Mouse (Mus musculus) heart, embryonic 11.5 days (tissue): ENCODE measurements at regions not wholly inside any gene's neighbourhood (a gene's known extent, or its start where the extent isn't known, plus 50 kb on each side); places are given as distances from the start of the nearest gene placed in this dataset.

Source experiments
- ATAC-seq: fragments of 200-750 bp; cut with Nextera tagmentation; replicated peaks from 2 replicates; pipeline ENCODE4 v1.8.0; 2017; ENCODE audit warnings: moderate library complexity; ENCODE audit not compliant: insufficient number of reproducible peaks, low FRiP score, low TSS enrichment
- H3K27ac ChIP-seq: fragments of 300-500 bp; sonication (generic); 2 replicates; pipeline ENCODE4 v1.5.1; 2014; ENCODE audit warnings: mild to moderate bottlenecking, low read depth, low read length
- H3K27me3 ChIP-seq: fragments of 300-500 bp; sonication (generic); 2 replicates; pipeline ENCODE4 v1.6.1; 2014; ENCODE audit warnings: mild to moderate bottlenecking, low read length, mixed read lengths; ENCODE audit not compliant: control insufficient read depth, insufficient read depth
- H3K36me3 ChIP-seq: fragments of 300-500 bp; sonication (generic); 2 replicates; pipeline ENCODE4 v1.6.1; 2014; ENCODE audit warnings: mild to moderate bottlenecking, low read length, moderate library complexity, mixed read lengths; ENCODE audit not compliant: control insufficient read depth, insufficient read depth
- H3K4me1 ChIP-seq: fragments of 300-500 bp; sonication (generic); 2 replicates; pipeline ENCODE4 v1.6.1; 2014; ENCODE audit warnings: low read length; ENCODE audit not compliant: control insufficient read depth, insufficient read depth
- H3K4me2 ChIP-seq: fragments of 300-500 bp; sonication (generic); 2 replicates; pipeline ENCODE4 v1.6.1; 2014; ENCODE audit warnings: mild to moderate bottlenecking, moderate library complexity
- H3K4me3 ChIP-seq: fragments of 300-500 bp; sonication (generic); 2 replicates; pipeline ENCODE4 v1.5.1; 2014; ENCODE audit warnings: low read depth, low read length
- H3K9ac ChIP-seq: fragments of 300-500 bp; sonication (generic); 2 replicates; pipeline ENCODE4 v1.6.1; 2014; ENCODE audit warnings: mild to moderate bottlenecking, low read depth, low read length, moderate library complexity
- H3K9me3 ChIP-seq: fragments of 300-500 bp; sonication (generic); replicated peaks from 2 replicates; pipeline ENCODE4 v1.6.1; 2016; ENCODE audit warnings: low read length; ENCODE audit not compliant: control insufficient read depth
- WGBS: fragments of 180-500 bp; shearing (Covaris S2); extraction: QIAGEN DNeasy Blood & Tissue Kit; methylation state at CpG from one replicate; pipeline ENCODE4 v1.1.7; 2014; ENCODE audit not compliant: insufficient replicate concordance; 5-methylcytosine and 5-hydroxymethylcytosine counted together

GRCm38 (mm10) chr7:74734941-74735340 is 180.4 kb upstream of the Slco3a1 start:
- H3K4me1 ChIP-seq = no peaks in the 10 kb centered on the region
- no peak overlapping the region for H3K4me3 ChIP-seq
- H3K36me3 ChIP-seq = no peaks in the 10 kb centered on the region
- WGBS = 79% methylated on average over 6 of the region's 6 CpGs
- H3K4me2 ChIP-seq = no peak overlapping the region
- ATAC-seq = no peak
- H3K9me3 ChIP-seq = no peaks in the 10 kb centered on the region
- no peaks in the 10 kb centered on the region for H3K27me3 ChIP-seq
- no peak overlapping the region for H3K9ac ChIP-seq
- H3K27ac ChIP-seq = no peak overlapping the region

GRCm38 (mm10) chr7:74726324-74726991 is 171.9 kb upstream of the Slco3a1 start:
- WGBS = 51% methylated on average over 8 of the region's 8 CpGs
- no peaks in the 10 kb centered on the region for H3K27me3 ChIP-seq
- no peaks in the 10 kb centered on the region for H3K36me3 ChIP-seq
- no peak overlapping the region for H3K27ac ChIP-seq
- no peak for ATAC-seq
- H3K9ac ChIP-seq = no peak overlapping the region
- H3K4me3 ChIP-seq = no peak overlapping the region
- H3K4me2 ChIP-seq = no peak overlapping the region
- no peaks in the 10 kb centered on the region for H3K9me3 ChIP-seq
- no peaks in the 10 kb centered on the region for H3K4me1 ChIP-seq

- H3K27me3 ChIP-seq = no peaks in the 10 kb centered on the region
- H3K27ac ChIP-seq = no peak overlapping the region
- no peak overlapping the region for H3K4me2 ChIP-seq
- H3K9ac ChIP-seq = no peak overlapping the region
- WGBS = 92% methylated on average over 14 of the region's 14 CpGs
- no peaks in the 10 kb centered on the region for H3K36me3 ChIP-seq
- H3K4me1 ChIP-seq = no peaks in the 10 kb centered on the region
- ATAC-seq = no peak
- H3K4me3 ChIP-seq = no peak overlapping the region
- no peaks in the 10 kb centered on the region for H3K9me3 ChIP-seq
Measured at GRCm38 (mm10) chr7:74719321-74719720, 164.7 kb upstream of the Slco3a1 start.

GRCm38 (mm10) chr7:74709993-74710581 is 155.5 kb upstream of the Slco3a1 start:
- H3K4me3 ChIP-seq = no peak overlapping the region
- H3K9me3 ChIP-seq = no peaks in the 10 kb centered on the region
- H3K4me1 ChIP-seq = no peaks in the 10 kb centered on the region
- no peak overlapping the region for H3K4me2 ChIP-seq
- H3K9ac ChIP-seq = no peak overlapping the region
- ATAC-seq = no peak
- H3K27me3 ChIP-seq = no peaks in the 10 kb centered on the region
- 53% methylated on average over 7 of the region's 7 CpGs for WGBS
- no peak overlapping the region for H3K27ac ChIP-seq
- H3K36me3 ChIP-seq = no peaks in the 10 kb centered on the region

- no peak for ATAC-seq
- Histone ChIP-seq H3K4me3 (no peak overlapping the region), H3K36me3 (no peaks in the 10 kb centered on the region), H3K27me3 (no peaks in the 10 kb centered on the region), H3K4me1 (no peaks in the 10 kb centered on the region), H3K9me3 (no peaks in the 10 kb centered on the region), H3K9ac (no peak overlapping the region), H3K27ac (no peak overlapping the region), H3K4me2 (no peak overlapping the region)
- 55% methylated on average over 5 of the region's 5 CpGs for WGBS
Measured at GRCm38 (mm10) chr7:74709006-74709405, 154.4 kb upstream of the Slco3a1 start.

- Histone ChIP-seq H3K4me2 (no peak overlapping the region), H3K4me1 (no peaks in the 10 kb centered on the region), H3K27ac (no peak overlapping the region), H3K9ac (no peak overlapping the region), H3K9me3 (no peaks in the 10 kb centered on the region), H3K27me3 (no peaks in the 10 kb centered on the region), H3K36me3 (no peaks in the 10 kb centered on the region), H3K4me3 (no peak overlapping the region)
- no peak for ATAC-seq
- WGBS = 70% methylated on average over 4 of the region's 4 CpGs
Measured at GRCm38 (mm10) chr7:74703533-74703932, 149.0 kb upstream of the Slco3a1 start.

GRCm38 (mm10) chr7:74697794-74698354 is 143.3 kb upstream of the Slco3a1 start:
- Histone ChIP-seq H3K4me3 (no peak overlapping the region), H3K4me2 (no peak overlapping the region), H3K27ac (no peak overlapping the region), H3K9me3 (no peaks in the 10 kb centered on the region), H3K9ac (no peak overlapping the region), H3K4me1 (0 out of 2 replicates have a peak, but pooled peaks cover 3% of the 10 kb centered on the region), H3K36me3 (no peaks in the 10 kb centered on the region), H3K27me3 (no peaks in the 10 kb centered on the region)
- WGBS = 70% methylated on average over 3 of the region's 3 CpGs
- no peak for ATAC-seq

- no peaks in the 10 kb centered on the region for H3K9me3 ChIP-seq
- no peaks in the 10 kb centered on the region for H3K27me3 ChIP-seq
- H3K4me1 ChIP-seq = 0 out of 2 replicates have a peak, but pooled peaks cover 3% of the 10 kb centered on the region
- H3K27ac ChIP-seq = no peak overlapping the region
- H3K4me2 ChIP-seq = no peak overlapping the region
- ATAC-seq = no peak
- no peak overlapping the region for H3K4me3 ChIP-seq
- no peaks in the 10 kb centered on the region for H3K36me3 ChIP-seq
- H3K9ac ChIP-seq = no peak overlapping the region
- 82% methylated on average over 4 of the region's 4 CpGs for WGBS
Measured at GRCm38 (mm10) chr7:74696286-74696685, 141.7 kb upstream of the Slco3a1 start.

- Histone ChIP-seq H3K9ac (no peak overlapping the region), H3K4me1 (0 out of 2 replicates have a peak, but pooled peaks cover 3% of the 10 kb centered on the region), H3K9me3 (no peaks in the 10 kb centered on the region), H3K4me2 (no peak overlapping the region), H3K4me3 (no peak overlapping the region), H3K36me3 (no peaks in the 10 kb centered on the region), H3K27me3 (no peaks in the 10 kb centered on the region), H3K27ac (no peak overlapping the region)
- 47% methylated on average over 3 of the region's 3 CpGs for WGBS
- ATAC-seq = no peak
Measured at GRCm38 (mm10) chr7:74693049-74693448, 138.5 kb upstream of the Slco3a1 start.
